Mouse (Mus musculus): ENCODE data around the gene Cd70. TPM values are rescaled to one million over a fixed set of nuclear protein-coding genes. Genes with fewer than 3 reads are reported as not detected.
"Not testable (repeated sequence)": the region's sequence is repeated elsewhere in the genome, so short reads cannot be mapped to it uniquely, and the experiment has no call there.

The Cd70 gene
- polyA plus RNA-seq, 1 experiment from 2014 or later, result not detected

- no peak overlapping the region for H3K4me2 ChIP-seq
- no peaks in the 10 kb centered on the region for H3K9me3 ChIP-seq (replicated peaks; ENCODE audit: control insufficient read depth, low read length)
- WGBS (ENCODE audit: insufficient replicate concordance), result 39% methylated on average over 1 of the region's 1 CpGs
- no peak for ATAC-seq (replicated peaks; ENCODE audit: insufficient number of reproducible peaks, low FRiP score, low TSS enrichment)
- H3K36me3 ChIP-seq (ENCODE audit: control insufficient read depth, insufficient read depth, low read length), result no peaks in the 10 kb centered on the region
- no peaks in the 10 kb centered on the region for H3K4me1 ChIP-seq (ENCODE audit: control insufficient read depth, insufficient read depth, low read length)
- H3K9ac ChIP-seq (ENCODE audit: low read depth, low read length), result no peak overlapping the region
- peaks cover 36% of the 10 kb centered on the region for H3K27me3 ChIP-seq (ENCODE audit: control insufficient read depth, insufficient read depth, low read length)
- no peak overlapping the region for H3K4me3 ChIP-seq (ENCODE audit: low read depth, low read length)
- H3K27ac ChIP-seq (ENCODE audit: low read depth, low read length), result no peak overlapping the region
These were observed 4.5 kb downstream of the Cd70 start for GRCm38 (mm10) chr17:57145115-57145514.

DNA sequence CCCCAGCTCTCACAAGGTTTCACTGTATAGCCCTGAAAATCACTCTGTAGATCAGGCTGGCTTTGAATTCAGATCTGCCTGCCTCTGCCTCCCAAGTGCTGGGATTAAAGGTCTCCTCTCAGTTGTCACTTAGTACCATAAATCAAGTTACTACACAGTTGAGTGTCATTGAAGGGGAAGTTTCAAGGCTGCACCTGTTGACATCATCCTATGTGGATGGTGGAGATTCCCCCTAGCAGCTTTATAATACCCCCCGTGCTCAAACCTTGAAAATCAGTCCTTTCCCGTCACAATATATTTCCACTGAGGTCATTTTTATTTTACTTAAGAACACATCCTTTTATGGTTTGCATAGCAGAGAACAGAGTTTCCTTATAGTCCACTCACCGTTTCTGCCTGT, 5.9 kb downstream of the Cd70 start:
- H3K9ac ChIP-seq (ENCODE audit: low read depth, low read length), result no peak overlapping the region

GRCm38 (mm10) chr17:57139708-57140107, 9.9 kb downstream of the Cd70 start:
- Histone ChIP-seq H3K9me3 (replicated peaks; ENCODE audit: control insufficient read depth, low read length) (no peaks in the 10 kb centered on the region), H3K9ac (ENCODE audit: low read depth, low read length) (no peak overlapping the region), H3K27me3 (ENCODE audit: control insufficient read depth, insufficient read depth, low read length) (peaks cover 2% of the 10 kb centered on the region; the same call in 1 of the 2 replicates), H3K4me1 (ENCODE audit: control insufficient read depth, insufficient read depth, low read length) (no peaks in the 10 kb centered on the region), H3K4me2 (no peak overlapping the region), H3K4me3 (ENCODE audit: low read depth, low read length) (no peak overlapping the region), H3K27ac (ENCODE audit: low read depth, low read length) (no peak overlapping the region), H3K36me3 (ENCODE audit: control insufficient read depth, insufficient read depth, low read length) (no peaks in the 10 kb centered on the region)
- no peak for ATAC-seq (replicated peaks; ENCODE audit: insufficient number of reproducible peaks, low FRiP score, low TSS enrichment)
- WGBS (ENCODE audit: insufficient replicate concordance), result 71% methylated on average over 3 of the region's 3 CpGs

More for the DNA sequence above, 5.9 kb downstream of the Cd70 start:
- H3K4me3 ChIP-seq (ENCODE audit: low read depth, low read length), result no peak overlapping the region
- no peaks in the 10 kb centered on the region for H3K4me1 ChIP-seq (ENCODE audit: control insufficient read depth, insufficient read depth, low read length)
- H3K27me3 ChIP-seq (ENCODE audit: control insufficient read depth, insufficient read depth, low read length), result peaks cover 22% of the 10 kb centered on the region
- H3K36me3 ChIP-seq (ENCODE audit: control insufficient read depth, insufficient read depth, low read length), result no peaks in the 10 kb centered on the region
- WGBS (ENCODE audit: insufficient replicate concordance), result 79% methylated on average over 3 of the region's 3 CpGs
- H3K27ac ChIP-seq (ENCODE audit: low read depth, low read length), result no peak overlapping the region
- H3K9me3 ChIP-seq (replicated peaks; ENCODE audit: control insufficient read depth, low read length), result no peaks in the 10 kb centered on the region
- no peak for ATAC-seq (replicated peaks; ENCODE audit: insufficient number of reproducible peaks, low FRiP score, low TSS enrichment)
- no peak overlapping the region for H3K4me2 ChIP-seq

DNA sequence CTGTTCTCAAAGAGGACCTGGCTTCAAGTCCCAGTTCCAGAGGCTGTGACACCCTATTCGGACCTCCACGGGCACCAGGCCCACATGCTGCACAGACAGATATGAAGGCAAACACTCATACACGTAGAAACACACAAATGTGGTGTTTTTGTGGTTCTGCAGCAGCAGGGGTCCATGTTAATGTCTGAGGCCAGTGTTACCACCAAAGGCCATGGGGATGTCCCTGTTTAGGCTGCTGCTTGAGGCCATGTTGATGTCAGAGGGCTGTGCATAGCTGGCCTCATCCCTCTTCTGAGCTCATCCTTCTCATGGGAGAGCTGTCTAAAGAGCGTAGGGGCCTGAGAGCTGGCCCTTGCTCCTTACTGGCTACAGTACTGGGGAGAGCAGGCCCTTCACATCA, 10.9 kb downstream of the Cd70 start:
- WGBS (ENCODE audit: insufficient replicate concordance), result 76% methylated on average over 4 of the region's 4 CpGs
- Histone ChIP-seq H3K4me1 (ENCODE audit: control insufficient read depth, insufficient read depth, low read length) (no peaks in the 10 kb centered on the region), H3K9me3 (replicated peaks; ENCODE audit: control insufficient read depth, low read length) (no peaks in the 10 kb centered on the region), H3K4me3 (ENCODE audit: low read depth, low read length) (no peak overlapping the region), H3K4me2 (no peak overlapping the region), H3K9ac (ENCODE audit: low read depth, low read length) (no peak overlapping the region), H3K36me3 (ENCODE audit: control insufficient read depth, insufficient read depth, low read length) (no peaks in the 10 kb centered on the region), H3K27ac (ENCODE audit: low read depth, low read length) (no peak overlapping the region), H3K27me3 (ENCODE audit: control insufficient read depth, insufficient read depth, low read length) (peaks cover 2% of the 10 kb centered on the region; the same call in 1 of the 2 replicates)
- no peak for ATAC-seq (replicated peaks; ENCODE audit: insufficient number of reproducible peaks, low FRiP score, low TSS enrichment)

DNA sequence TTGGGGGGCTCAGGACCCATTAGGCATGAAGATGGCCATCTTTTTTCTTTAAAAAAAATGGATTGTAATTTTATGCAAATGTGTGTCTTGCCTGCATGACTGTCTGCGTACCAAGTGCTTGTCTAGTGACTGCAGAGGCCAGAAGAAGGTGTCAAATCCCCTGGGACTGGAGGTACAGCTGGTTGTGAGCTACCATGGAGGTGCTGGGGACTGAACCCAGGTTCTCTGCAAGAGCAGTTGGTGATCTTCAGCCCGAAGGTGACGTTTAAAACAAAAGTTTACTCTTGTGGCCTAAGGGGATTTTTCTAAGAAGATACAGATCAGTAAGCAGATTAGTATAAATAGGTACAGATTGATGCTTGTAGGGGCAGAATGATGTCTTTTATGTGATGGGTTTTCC, 13.9 kb downstream of the Cd70 start:
- Histone ChIP-seq H3K27ac (ENCODE audit: low read depth, low read length) (no peak overlapping the region), H3K4me2 (no peak overlapping the region), H3K4me1 (ENCODE audit: control insufficient read depth, insufficient read depth, low read length) (no peaks in the 10 kb centered on the region), H3K4me3 (ENCODE audit: low read depth, low read length) (no peak overlapping the region), H3K27me3 (ENCODE audit: control insufficient read depth, insufficient read depth, low read length) (peaks cover 2% of the 10 kb centered on the region; the same call in 1 of the 2 replicates), H3K36me3 (ENCODE audit: control insufficient read depth, insufficient read depth, low read length) (no peaks in the 10 kb centered on the region), H3K9ac (ENCODE audit: low read depth, low read length) (no peak overlapping the region), H3K9me3 (replicated peaks; ENCODE audit: control insufficient read depth, low read length) (no peaks in the 10 kb centered on the region)
- no peak for ATAC-seq (replicated peaks; ENCODE audit: insufficient number of reproducible peaks, low FRiP score, low TSS enrichment)
- 80% methylated on average over 3 of the region's 3 CpGs for WGBS (ENCODE audit: insufficient replicate concordance)

- Histone ChIP-seq H3K4me1 (ENCODE audit: control insufficient read depth, insufficient read depth, low read length) (no peaks in the 10 kb centered on the region), H3K9ac (ENCODE audit: low read depth, low read length) (no peak overlapping the region), H3K4me2 (no peak overlapping the region), H3K36me3 (ENCODE audit: control insufficient read depth, insufficient read depth, low read length) (no peaks in the 10 kb centered on the region), H3K4me3 (ENCODE audit: low read depth, low read length) (no peak overlapping the region), H3K27ac (ENCODE audit: low read depth, low read length) (no peak overlapping the region), H3K27me3 (ENCODE audit: control insufficient read depth, insufficient read depth, low read length) (peaks cover 2% of the 10 kb centered on the region; the same call in 1 of the 2 replicates), H3K9me3 (replicated peaks; ENCODE audit: control insufficient read depth, low read length) (no peaks in the 10 kb centered on the region)
- no peak for ATAC-seq (replicated peaks; ENCODE audit: insufficient number of reproducible peaks, low FRiP score, low TSS enrichment)
- 61% methylated on average over 2 of the region's 2 CpGs for whole genome bisulfite sequencing (ENCODE audit: insufficient replicate concordance)
These were observed 14.9 kb downstream of the Cd70 start for GRCm38 (mm10) chr17:57134693-57135092.

DNA sequence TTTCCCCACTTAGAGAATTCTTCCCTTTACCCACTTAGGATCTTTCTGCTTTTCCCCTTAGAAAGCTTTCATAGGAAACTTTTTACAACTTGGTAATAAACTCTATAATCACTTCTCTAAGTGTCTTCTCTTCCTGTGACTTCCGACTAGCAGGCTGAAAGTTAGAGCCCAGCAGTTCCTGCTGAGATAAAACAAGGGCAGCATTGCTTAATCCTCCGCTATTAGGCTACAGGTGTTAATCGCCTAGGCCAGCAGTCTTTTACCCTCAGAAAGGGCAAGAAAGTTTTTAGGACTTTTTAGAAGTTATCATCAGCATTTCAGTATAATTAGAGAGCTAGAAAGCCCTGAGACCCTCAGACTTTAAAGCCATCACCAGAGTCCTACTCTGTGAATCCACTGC, 15.6 kb downstream of the Cd70 start:
- H3K27me3 ChIP-seq (ENCODE audit: control insufficient read depth, insufficient read depth, low read length); H3K9me3 ChIP-seq (replicated peaks; ENCODE audit: control insufficient read depth, low read length); ATAC-seq (replicated peaks; ENCODE audit: insufficient number of reproducible peaks, low FRiP score, low TSS enrichment); H3K36me3 ChIP-seq (ENCODE audit: control insufficient read depth, insufficient read depth, low read length); H3K4me1 ChIP-seq (ENCODE audit: control insufficient read depth, insufficient read depth, low read length); H3K4me2 ChIP-seq; H3K27ac ChIP-seq (ENCODE audit: low read depth, low read length); H3K9ac ChIP-seq (ENCODE audit: low read depth, low read length); H3K4me3 ChIP-seq (ENCODE audit: low read depth, low read length): not testable (repeated sequence)
- WGBS (ENCODE audit: insufficient replicate concordance), result 7% methylated on average over 3 of the region's 3 CpGs

DNA sequence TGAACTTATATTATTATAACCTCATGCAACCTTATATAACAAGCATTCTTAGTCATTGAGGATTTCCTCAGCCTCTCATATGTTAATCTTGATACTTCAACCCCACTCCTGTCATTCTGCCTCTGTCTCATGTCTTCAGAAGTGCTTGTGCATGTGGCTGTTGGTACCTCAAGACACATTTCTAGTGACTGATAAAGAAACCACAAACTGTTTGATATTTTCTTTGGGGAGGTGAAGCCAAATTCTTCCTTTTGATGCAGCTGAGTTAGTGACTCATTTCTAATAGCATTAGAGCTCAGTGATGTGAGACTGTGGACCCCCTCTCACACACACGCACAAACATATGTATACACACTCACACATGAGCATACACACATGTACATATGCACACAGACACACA, 17.8 kb downstream of the Cd70 start:
- no peaks in the 10 kb centered on the region for H3K36me3 ChIP-seq (ENCODE audit: control insufficient read depth, insufficient read depth, low read length)
- no peaks in the 10 kb centered on the region for H3K27me3 ChIP-seq (ENCODE audit: control insufficient read depth, insufficient read depth, low read length)
- no peaks in the 10 kb centered on the region for H3K4me1 ChIP-seq (ENCODE audit: control insufficient read depth, insufficient read depth, low read length)
- H3K4me2 ChIP-seq, result no peak overlapping the region
- no peaks in the 10 kb centered on the region for H3K9me3 ChIP-seq (replicated peaks; ENCODE audit: control insufficient read depth, low read length)
- WGBS (ENCODE audit: insufficient replicate concordance), result 81% methylated on average over 1 of the region's 1 CpGs
- ATAC-seq (replicated peaks; ENCODE audit: insufficient number of reproducible peaks, low FRiP score, low TSS enrichment), result no peak
- H3K4me3 ChIP-seq (ENCODE audit: low read depth, low read length), result no peak overlapping the region
- H3K9ac ChIP-seq (ENCODE audit: low read depth, low read length), result no peak overlapping the region
- H3K27ac ChIP-seq (ENCODE audit: low read depth, low read length), result no peak overlapping the region

GRCm38 (mm10) chr17:57125853-57126622, 23.5 kb downstream of the Cd70 start:
- Histone ChIP-seq H3K36me3 (ENCODE audit: control insufficient read depth, insufficient read depth, low read length) (no peaks in the 10 kb centered on the region), H3K27me3 (ENCODE audit: control insufficient read depth, insufficient read depth, low read length) (no peaks in the 10 kb centered on the region), H3K4me1 (ENCODE audit: control insufficient read depth, insufficient read depth, low read length) (no peaks in the 10 kb centered on the region), H3K27ac (ENCODE audit: low read depth, low read length) (no peak overlapping the region), H3K9ac (ENCODE audit: low read depth, low read length) (no peak overlapping the region), H3K4me2 (no peak overlapping the region), H3K9me3 (replicated peaks; ENCODE audit: control insufficient read depth, low read length) (no peaks in the 10 kb centered on the region), H3K4me3 (ENCODE audit: low read depth, low read length) (no peak overlapping the region)
- no peak for ATAC-seq (replicated peaks; ENCODE audit: insufficient number of reproducible peaks, low FRiP score, low TSS enrichment)
- WGBS (ENCODE audit: insufficient replicate concordance), result 51% methylated on average over 3 of the region's 3 CpGs
